Mouse (Mus musculus): ENCODE measurements around the gene Oxnad1. TPM values are rescaled to one million over a fixed set of nuclear protein-coding genes. Genes with fewer than 3 reads are reported as not detected.
A peak's percentile ranks its signal among the peaks of the same experiment; 100 is the strongest.
"Not testable (repeated sequence)": the region's sequence is repeated elsewhere in the genome, so short reads cannot be mapped to it uniquely, and the experiment has no call there.

The Oxnad1 gene
- polyA plus RNA-seq, 1 experiment from 2014 or later = 19.3 TPM

DNA sequence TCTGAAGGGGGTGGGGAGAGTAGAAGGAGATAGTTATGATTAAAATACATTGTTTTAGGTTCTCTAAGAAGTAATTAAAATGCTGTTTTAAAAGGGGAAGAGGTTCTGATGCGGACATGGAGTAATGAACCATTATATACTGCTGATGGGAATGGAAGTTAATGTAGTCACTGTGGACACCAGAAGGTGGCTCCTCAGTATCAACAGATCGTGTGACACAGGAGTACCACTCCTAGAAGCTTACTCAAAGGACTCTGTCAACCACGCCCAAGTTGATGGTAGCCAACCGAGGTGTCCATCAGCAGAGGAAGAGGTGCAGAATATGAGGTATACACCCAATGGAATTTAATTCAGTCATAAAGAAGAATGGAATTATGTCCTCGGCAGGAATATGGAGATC is 43.2 kb downstream of the Oxnad1 start:
- H3K9ac ChIP-seq (ENCODE audit: low read depth, low read length) = no peak overlapping the region
- WGBS = 64% methylated on average over 5 of the region's 5 CpGs
- no peak overlapping the region for H3K4me3 ChIP-seq (ENCODE audit: low read depth, low read length)
- no peaks in the 10 kb centered on the region for H3K27me3 ChIP-seq (replicated peaks; ENCODE audit: control insufficient read depth, insufficient read depth, low read length)
- no peak overlapping the region for H3K27ac ChIP-seq (ENCODE audit: low read depth, low read length)
- H3K4me2 ChIP-seq (replicated peaks; ENCODE audit: low read depth) = no peak overlapping the region
- no peaks in the 10 kb centered on the region for H3K36me3 ChIP-seq (ENCODE audit: control insufficient read depth, insufficient read depth)
- no peaks in the 10 kb centered on the region for H3K9me3 ChIP-seq (ENCODE audit: control insufficient read depth)
- no peaks in the 10 kb centered on the region for H3K4me1 ChIP-seq (replicated peaks; ENCODE audit: control insufficient read depth, insufficient read depth, low read length)
- TF ChIP-seq CTCF (IDR thresholded peaks at IDR 0.05; ENCODE audit: low read depth) = peak; percentile 52
- no peak for ATAC-seq

DNA sequence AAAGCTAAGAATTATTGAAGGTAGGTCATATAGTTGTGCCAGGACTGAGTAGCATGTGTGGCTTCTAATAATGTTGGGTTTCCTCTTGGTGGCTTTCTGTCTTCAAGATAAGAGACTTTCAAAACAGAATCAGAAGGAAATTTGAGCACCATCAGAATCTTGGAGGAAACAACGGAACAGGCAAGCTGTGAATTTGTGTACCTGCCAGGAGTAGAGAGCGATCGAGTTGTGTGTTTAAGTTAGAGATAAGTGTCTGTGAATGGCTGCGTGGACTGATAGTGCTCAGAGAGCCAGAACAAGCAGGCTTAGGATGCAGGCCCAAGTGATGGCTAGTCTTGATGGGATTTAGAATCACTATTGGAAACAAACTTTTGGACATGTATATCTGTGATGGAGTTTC is 46.7 kb downstream of the Oxnad1 start:
- Histone ChIP-seq H3K27ac (ENCODE audit: low read depth, low read length) (no peak overlapping the region), H3K27me3 (replicated peaks; ENCODE audit: control insufficient read depth, insufficient read depth, low read length) (no peaks in the 10 kb centered on the region), H3K36me3 (ENCODE audit: control insufficient read depth, insufficient read depth) (no peaks in the 10 kb centered on the region), H3K9me3 (ENCODE audit: control insufficient read depth) (no peaks in the 10 kb centered on the region), H3K4me3 (ENCODE audit: low read depth, low read length) (no peak overlapping the region), H3K4me1 (replicated peaks; ENCODE audit: control insufficient read depth, insufficient read depth, low read length) (no peaks in the 10 kb centered on the region), H3K4me2 (replicated peaks; ENCODE audit: low read depth) (no peak overlapping the region), H3K9ac (ENCODE audit: low read depth, low read length) (no peak overlapping the region)
- WGBS = 22% methylated on average over 4 of the region's 4 CpGs
- TF ChIP-seq CTCF (IDR thresholded peaks at IDR 0.05; ENCODE audit: low read depth) = no peak
- ATAC-seq = no peak

DNA sequence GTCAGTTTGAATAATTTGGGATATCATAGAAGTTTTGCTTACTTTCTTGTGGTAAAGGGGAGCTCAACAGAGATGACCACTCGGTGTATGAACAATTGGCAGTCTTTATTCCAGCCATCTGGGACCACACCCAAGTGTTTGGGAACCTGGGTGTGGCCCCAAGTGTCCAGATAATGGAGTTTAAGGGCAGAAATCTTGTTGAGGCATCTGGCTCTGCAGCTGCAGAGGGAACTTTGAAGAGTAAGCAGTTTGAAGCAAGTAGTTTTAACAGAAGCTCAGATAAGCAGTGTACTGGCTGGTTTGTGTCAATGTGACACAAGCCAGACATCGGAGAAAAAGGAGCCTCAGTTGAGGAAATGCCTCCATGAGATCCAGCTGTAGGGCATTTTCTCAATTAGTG is 49.1 kb downstream of the Oxnad1 start:
- 9% methylated on average over 2 of the region's 2 CpGs for WGBS
- no peak for ATAC-seq

DNA sequence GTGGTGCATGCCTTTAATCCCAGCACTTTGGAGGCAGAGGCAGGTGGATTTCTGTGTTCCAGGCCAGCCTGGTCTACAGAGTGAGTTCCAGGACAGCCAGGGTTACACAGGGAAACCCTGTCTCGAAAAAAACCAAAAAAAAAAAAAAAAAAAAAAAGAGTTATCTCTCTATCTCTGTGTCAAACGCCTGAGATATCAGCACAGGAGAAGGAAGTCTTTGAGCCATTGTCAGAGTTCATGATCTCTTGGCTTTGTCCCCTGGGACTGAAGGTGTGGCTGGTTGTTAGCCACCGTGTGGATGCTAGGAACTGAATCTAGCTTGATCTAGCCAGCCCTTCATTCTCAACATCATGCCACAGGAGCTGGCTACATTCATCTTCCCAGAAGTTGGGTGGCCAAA is 51.3 kb downstream of the Oxnad1 start:
- not testable (repeated sequence) for H3K27ac ChIP-seq (ENCODE audit: low read depth, low read length); H3K4me1 ChIP-seq (replicated peaks; ENCODE audit: control insufficient read depth, insufficient read depth, low read length); H3K9ac ChIP-seq (ENCODE audit: low read depth, low read length); H3K27me3 ChIP-seq (replicated peaks; ENCODE audit: control insufficient read depth, insufficient read depth, low read length); H3K4me2 ChIP-seq (replicated peaks; ENCODE audit: low read depth); H3K4me3 ChIP-seq (ENCODE audit: low read depth, low read length); H3K9me3 ChIP-seq (ENCODE audit: control insufficient read depth); H3K36me3 ChIP-seq (ENCODE audit: control insufficient read depth, insufficient read depth); ATAC-seq
- WGBS = 35% methylated on average over 3 of the region's 3 CpGs

More for the DNA sequence above, 49.1 kb downstream of the Oxnad1 start:
- no peaks in the 10 kb centered on the region for H3K36me3 ChIP-seq (ENCODE audit: control insufficient read depth, insufficient read depth)
- no peak overlapping the region for H3K4me2 ChIP-seq (replicated peaks; ENCODE audit: low read depth)
- H3K27me3 ChIP-seq (replicated peaks; ENCODE audit: control insufficient read depth, insufficient read depth, low read length) = no peaks in the 10 kb centered on the region
- no peak overlapping the region for H3K9ac ChIP-seq (ENCODE audit: low read depth, low read length)
- H3K4me3 ChIP-seq (ENCODE audit: low read depth, low read length) = no peak overlapping the region
- H3K4me1 ChIP-seq (replicated peaks; ENCODE audit: control insufficient read depth, insufficient read depth, low read length) = no peaks in the 10 kb centered on the region
- TF ChIP-seq CTCF (IDR thresholded peaks at IDR 0.05; ENCODE audit: low read depth) = no peak
- H3K9me3 ChIP-seq (ENCODE audit: control insufficient read depth) = no peaks in the 10 kb centered on the region
- H3K27ac ChIP-seq (ENCODE audit: low read depth, low read length) = no peak overlapping the region

DNA sequence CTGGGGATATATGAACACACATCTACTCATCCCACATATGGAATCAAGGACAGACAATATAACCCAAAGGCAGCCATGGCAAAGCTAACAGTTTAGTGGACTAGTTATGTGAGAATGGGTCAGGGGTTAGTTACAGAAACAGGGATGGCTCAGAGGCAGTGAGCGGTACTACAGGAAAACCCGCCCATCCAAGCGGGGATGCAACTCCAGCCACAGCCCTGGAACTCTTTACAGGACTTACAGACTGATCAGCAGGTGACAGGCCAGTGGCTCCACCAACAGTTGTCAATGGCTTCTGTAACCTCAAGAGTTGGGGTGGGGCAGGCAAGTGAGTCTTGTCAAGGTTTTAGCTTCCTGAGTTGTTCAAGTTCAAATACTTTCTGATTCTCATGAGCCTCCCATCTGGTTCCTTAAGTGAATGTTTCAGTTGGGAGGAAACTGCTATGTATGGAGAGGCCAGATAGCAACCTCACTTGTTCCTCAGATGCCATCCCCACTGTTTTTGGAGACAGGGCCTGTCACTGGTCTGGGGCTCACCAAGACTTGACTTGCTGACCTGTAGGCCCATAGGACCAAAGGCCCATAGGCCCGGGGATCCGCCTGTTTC is 55.3 kb downstream of the Oxnad1 start:
- H3K4me1 ChIP-seq (replicated peaks; ENCODE audit: control insufficient read depth, insufficient read depth, low read length) = no peaks in the 10 kb centered on the region
- no peaks in the 10 kb centered on the region for H3K9me3 ChIP-seq (ENCODE audit: control insufficient read depth)
- H3K4me3 ChIP-seq (ENCODE audit: low read depth, low read length) = no peak overlapping the region
- 90% methylated on average over 5 of the region's 5 CpGs for WGBS
- no peak overlapping the region for H3K4me2 ChIP-seq (replicated peaks; ENCODE audit: low read depth)
- ATAC-seq = no peak
- no peak overlapping the region for H3K27ac ChIP-seq (ENCODE audit: low read depth, low read length)
- no peak for TF ChIP-seq CTCF (IDR thresholded peaks at IDR 0.05; ENCODE audit: low read depth)
- no peaks in the 10 kb centered on the region for H3K36me3 ChIP-seq (ENCODE audit: control insufficient read depth, insufficient read depth)
- no peak overlapping the region for H3K9ac ChIP-seq (ENCODE audit: low read depth, low read length)
- no peaks in the 10 kb centered on the region for H3K27me3 ChIP-seq (replicated peaks; ENCODE audit: control insufficient read depth, insufficient read depth, low read length)

DNA sequence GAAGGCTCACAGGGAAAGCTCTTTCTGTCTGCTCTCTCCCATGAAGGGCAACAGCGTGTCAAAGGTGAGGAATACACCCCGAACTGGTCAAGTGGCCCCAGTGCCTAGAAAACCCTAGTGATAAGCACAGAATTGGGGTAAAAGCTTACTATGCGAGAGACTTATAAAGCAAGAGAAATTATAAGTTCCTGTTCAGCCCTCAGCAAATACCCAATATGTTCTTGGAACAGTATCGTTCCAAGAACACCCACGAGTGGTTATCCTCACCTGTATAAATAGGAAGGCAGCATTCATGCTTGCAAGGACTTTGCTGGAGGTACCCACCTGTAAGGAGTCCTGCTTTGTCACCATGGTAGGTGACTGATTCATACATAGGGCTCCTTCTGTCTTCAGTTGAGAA is 56.5 kb downstream of the Oxnad1 start, which contains the start of gene Msmb:
Msmb (plus strand) TSS at position 301 of the 400 bp plus-strand sequence.
- Histone ChIP-seq H3K9ac (ENCODE audit: low read depth, low read length) (no peak within 1 kb of the TSS), H3K4me2 (replicated peaks; ENCODE audit: low read depth) (no peak within 1 kb of the TSS), H3K36me3 (ENCODE audit: control insufficient read depth, insufficient read depth) (no peaks in the 10 kb centered on the region), H3K4me3 (ENCODE audit: low read depth, low read length) (no peak within 1 kb of the TSS), H3K9me3 (ENCODE audit: control insufficient read depth) (no peaks in the 10 kb centered on the region), H3K27me3 (replicated peaks; ENCODE audit: control insufficient read depth, insufficient read depth, low read length) (no peaks in the 10 kb centered on the region), H3K4me1 (replicated peaks; ENCODE audit: control insufficient read depth, insufficient read depth, low read length) (no peaks in the 10 kb centered on the region), H3K27ac (ENCODE audit: low read depth, low read length) (no peak within 1 kb of the TSS)
- ATAC-seq = no peak
- TF ChIP-seq CTCF (IDR thresholded peaks at IDR 0.05; ENCODE audit: low read depth) = no peak
- 85% methylated on average over 5 of the region's 5 CpGs for WGBS

DNA sequence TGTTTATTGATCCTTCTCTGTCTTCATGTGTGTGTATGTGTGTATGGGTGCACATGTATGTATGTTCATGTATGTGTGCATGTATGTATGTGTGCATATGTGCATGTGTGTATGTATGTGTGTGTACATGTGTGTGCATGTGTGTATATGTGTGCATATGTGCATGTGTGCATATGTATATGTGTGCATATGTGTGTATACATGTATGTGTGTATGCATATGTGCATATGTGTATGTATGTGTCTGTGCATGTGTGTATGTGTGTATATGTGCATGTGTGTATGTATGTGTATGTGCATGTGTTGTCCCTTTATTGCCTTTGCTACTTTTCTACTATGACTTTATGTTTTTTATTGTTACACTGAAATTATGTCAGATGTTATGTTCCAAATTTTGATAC is 59.6 kb downstream of the Oxnad1 start:
- no peak overlapping the region for H3K4me3 ChIP-seq (ENCODE audit: low read depth, low read length)
- TF ChIP-seq CTCF (IDR thresholded peaks at IDR 0.05; ENCODE audit: low read depth) = no peak
- H3K9ac ChIP-seq (ENCODE audit: low read depth, low read length) = no peak overlapping the region
- no peaks in the 10 kb centered on the region for H3K4me1 ChIP-seq (replicated peaks; ENCODE audit: control insufficient read depth, insufficient read depth, low read length)
- no peak for ATAC-seq
- H3K27ac ChIP-seq (ENCODE audit: low read depth, low read length) = no peak overlapping the region
- H3K4me2 ChIP-seq (replicated peaks; ENCODE audit: low read depth) = no peak overlapping the region
- no peaks in the 10 kb centered on the region for H3K36me3 ChIP-seq (ENCODE audit: control insufficient read depth, insufficient read depth)
- H3K9me3 ChIP-seq (ENCODE audit: control insufficient read depth) = no peaks in the 10 kb centered on the region
- no peaks in the 10 kb centered on the region for H3K27me3 ChIP-seq (replicated peaks; ENCODE audit: control insufficient read depth, insufficient read depth, low read length)
